Mouse (Mus musculus) embryonic fibroblast, embryonic 13.5 days (primary cell): ENCODE results near the gene Gm5475.

ENCODE experiments used
- CTCF ChIP-seq: IDR thresholded peaks from 2 replicates; pipeline ENCODE4 v1.5.1; 2011; ENCODE audit warnings: mild to moderate bottlenecking, control low read depth, low read length, moderate library complexity, borderline replicate concordance; ENCODE audit not compliant: insufficient read depth
- POLR2A ChIP-seq: IDR thresholded peaks from 2 replicates; pipeline ENCODE4 v1.6.1; 2011; ENCODE audit warnings: low read depth, mild to moderate bottlenecking, control low read depth, low read length, moderate library complexity

DNA sequence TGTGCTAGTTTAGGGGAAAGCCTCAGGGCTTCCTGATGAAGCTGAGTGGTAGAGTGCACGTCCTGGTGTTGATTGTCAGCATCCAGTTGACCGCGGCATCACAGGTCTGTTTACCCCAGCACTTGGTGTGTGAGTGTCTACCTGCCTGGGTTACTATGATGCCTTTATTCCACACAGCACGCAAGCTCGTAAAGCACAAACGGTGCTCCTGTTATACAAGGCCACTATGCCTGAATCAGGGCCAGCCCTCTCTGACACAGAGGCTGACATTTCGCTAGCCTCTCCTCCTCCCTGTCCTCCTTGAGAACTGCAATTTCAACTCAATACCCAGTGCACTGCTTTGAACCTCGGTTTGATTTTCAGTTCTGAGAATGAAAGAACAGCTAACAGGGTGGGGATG, 2.6 kb upstream of the Gm5475 start:
- no peak for TF ChIP-seq CTCF
- no peak for TF ChIP-seq POLR2A
